Mouse (Mus musculus): Measurements from ENCODE around the gene Zcchc4.

The Zcchc4 gene

GRCm38 (mm10) chr5:52871986-52872385 is 96.8 kb downstream of the Zcchc4 start:
- DNase-seq (ENCODE audit: low read depth, low spot score), result no peak
